Mouse (Mus musculus) thymus, adult 2 months (tissue): ENCODE measurements around the gene Ushbp1.

ENCODE experiments used
- CTCF ChIP-seq: fragments of 200-500 bp; IDR thresholded peaks from 2 replicates; pipeline ENCODE4 v1.5.1; 2012; ENCODE audit warnings: mild to moderate bottlenecking, control low read depth, low read length, moderate library complexity, borderline replicate concordance; ENCODE audit not compliant: control insufficient read depth, poor library complexity, insufficient read depth; ENCODE audit errors: extremely low read depth
- POLR2A ChIP-seq: fragments of 200-500 bp; IDR thresholded peaks from 2 replicates; pipeline ENCODE4 v1.6.1; 2012; ENCODE audit warnings: mild to moderate bottlenecking, low read length, control low read depth, moderate library complexity; ENCODE audit not compliant: control insufficient read depth, poor library complexity, insufficient read depth; ENCODE audit errors: extremely low read depth

DNA sequence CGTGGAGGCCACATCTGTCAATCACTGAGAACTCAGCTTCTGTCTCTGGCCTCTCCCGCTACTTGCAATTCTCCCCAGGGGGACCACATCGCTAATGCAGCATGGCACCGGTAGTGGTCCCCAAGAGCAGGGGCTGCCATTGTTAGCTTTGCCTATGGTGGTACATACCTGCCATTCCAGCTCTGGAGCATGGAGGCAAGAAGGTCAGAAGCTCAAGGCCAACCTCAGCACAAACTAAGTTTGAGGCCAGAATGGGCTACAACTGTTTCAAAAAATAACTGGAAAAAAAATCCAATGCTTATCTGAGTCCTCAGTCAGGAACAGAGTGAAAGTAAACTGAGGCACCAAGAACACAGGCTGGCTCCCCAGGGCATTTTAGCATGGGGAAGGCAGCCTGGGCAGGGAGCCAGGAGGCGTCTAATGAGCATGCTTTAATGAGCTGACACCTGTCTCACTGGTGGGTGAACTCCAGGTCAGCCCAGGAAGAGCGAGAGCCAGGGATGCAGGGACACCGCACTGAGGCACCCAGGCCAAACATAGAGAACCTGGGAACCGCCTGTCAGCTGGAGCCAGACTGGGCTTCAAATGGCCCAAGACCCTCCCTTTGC lies 19.1 kb downstream of the Ushbp1 start:
- TF ChIP-seq POLR2A = no peak
- TF ChIP-seq CTCF = no peak
